Mouse (Mus musculus): ENCODE data around the gene Slc35g3.

The Slc35g3 gene

GRCm38 (mm10) chr11:69789431-69789830, 27.7 kb upstream of the Slc35g3 start:
- CTCF ChIA-PET: no interaction called here

GRCm38 (mm10) chr11:69787306-69787705, 25.5 kb upstream of the Slc35g3 start:
- CTCF ChIA-PET: interaction anchor here (0.6 kb wide), 1 partner anchor 979 kb away, joined by 4 read pairs; no protein-coding TSS in a partner anchor

- CTCF ChIA-PET: no interaction called here
Measured at GRCm38 (mm10) chr11:69784793-69785272, 23.1 kb upstream of the Slc35g3 start.

- CTCF ChIA-PET: interaction anchor here (0.9 kb wide), 1 partner anchor 12 kb away, joined by 3 read pairs; no protein-coding TSS in a partner anchor
Measured at GRCm38 (mm10) chr11:69781828-69782227, 20.1 kb upstream of the Slc35g3 start.

- CTCF ChIA-PET: no interaction called here
Measured at GRCm38 (mm10) chr11:69778985-69779384, 17.2 kb upstream of the Slc35g3 start.

- CTCF ChIA-PET: no interaction called here
Measured at GRCm38 (mm10) chr11:69778258-69778982, 16.7 kb upstream of the Slc35g3 start.

GRCm38 (mm10) chr11:69777504-69778257, 15.9 kb upstream of the Slc35g3 start:
- CTCF ChIA-PET: no interaction called here

GRCm38 (mm10) chr11:69776488-69776887, 14.7 kb upstream of the Slc35g3 start:
- CTCF ChIA-PET: no interaction called here

- CTCF ChIA-PET: interaction anchor here (0.6 kb wide), 1 partner anchor 95 kb away, joined by 4 read pairs; no protein-coding TSS in a partner anchor
Measured at GRCm38 (mm10) chr11:69775716-69776115, 13.9 kb upstream of the Slc35g3 start.

- CTCF ChIA-PET: interaction anchor here (1.2 kb wide), 1 partner anchor 27 kb away, joined by 3 read pairs; the partner anchor contains the start of gene Fgf11
Measured at GRCm38 (mm10) chr11:69774961-69775360, 13.2 kb upstream of the Slc35g3 start.

GRCm38 (mm10) chr11:69767625-69767909, 5.8 kb upstream of the Slc35g3 start:
- CTCF ChIA-PET: interaction anchor here (0.6 kb wide), 1 partner anchor 26 kb away, joined by 3 read pairs; no protein-coding TSS in a partner anchor

- CTCF ChIA-PET: interaction anchor here (0.6 kb wide), 1 partner anchor 26 kb away, joined by 3 read pairs; no protein-coding TSS in a partner anchor
Measured at GRCm38 (mm10) chr11:69766872-69767624, 5.3 kb upstream of the Slc35g3 start.

- CTCF ChIA-PET: no interaction called here
Measured at GRCm38 (mm10) chr11:69766126-69766609, 4.4 kb upstream of the Slc35g3 start.

- CTCF ChIA-PET: no interaction called here
Measured at GRCm38 (mm10) chr11:69765221-69766125, 3.7 kb upstream of the Slc35g3 start, which contains the start of gene Zbtb4. Zbtb4 (plus strand) TSS chr11:69765912.

GRCm38 (mm10) chr11:69763551-69763950, 1.8 kb upstream of the Slc35g3 start:
- CTCF ChIA-PET: no interaction called here

- CTCF ChIA-PET: interaction anchor here (0.6 kb wide), 1 partner anchor 103 kb away, joined by 18 read pairs; no protein-coding TSS in a partner anchor
Measured at GRCm38 (mm10) chr11:69760901-69761200, 917 bp downstream of the Slc35g3 start.

GRCm38 (mm10) chr11:69760160-69760900, 1.4 kb downstream of the Slc35g3 start:
- CTCF ChIA-PET: interaction anchor here (0.6 to 0.7 kb wide), 2 partner anchors 46 to 104 kb away, joined by 10 to 18 read pairs; no protein-coding TSS in a partner anchor

- CTCF ChIA-PET: no interaction called here
Measured at GRCm38 (mm10) chr11:69758971-69759721, 2.6 kb downstream of the Slc35g3 start.

GRCm38 (mm10) chr11:69758478-69758970, 3.2 kb downstream of the Slc35g3 start, which contains the start of gene Polr2a:
Polr2a (minus strand) TSS chr11:69758637.
- CTCF ChIA-PET: no interaction called here
